Mouse (Mus musculus): ENCODE measurements around the gene Podxl.
"Not testable (repeated sequence)": the region's sequence is repeated elsewhere in the genome, so short reads cannot be mapped to it uniquely, and the experiment has no call there.

The Podxl gene

DNA sequence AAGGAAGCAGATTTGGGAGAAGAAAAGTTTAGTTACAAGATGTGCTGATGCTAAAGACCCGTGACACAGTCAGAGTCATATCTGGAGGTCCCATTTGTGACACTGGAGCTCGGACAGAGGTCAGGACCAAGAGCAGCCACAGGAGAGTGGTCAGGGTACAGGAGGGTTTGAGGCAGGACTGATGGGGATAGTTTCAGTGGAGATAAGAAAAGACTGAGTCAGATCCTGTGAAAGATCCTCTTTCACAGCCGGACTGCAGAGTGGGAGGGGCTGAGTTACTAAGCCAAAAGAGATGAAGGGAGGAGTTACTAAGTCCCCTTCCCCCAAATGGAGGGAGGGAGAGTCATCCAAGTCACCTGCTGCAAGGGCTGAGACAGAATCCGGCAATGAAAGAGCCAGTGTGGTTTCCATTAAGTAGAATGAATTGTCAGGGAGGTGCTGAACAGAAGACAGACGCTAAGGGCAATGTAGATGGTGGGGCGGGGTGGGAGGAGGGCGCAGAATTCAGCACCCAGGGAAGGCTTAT, 4.4 kb upstream of the Podxl start:
- no peak for DNase-seq (ENCODE audit: extremely low read depth, low read depth, low spot score)

DNA sequence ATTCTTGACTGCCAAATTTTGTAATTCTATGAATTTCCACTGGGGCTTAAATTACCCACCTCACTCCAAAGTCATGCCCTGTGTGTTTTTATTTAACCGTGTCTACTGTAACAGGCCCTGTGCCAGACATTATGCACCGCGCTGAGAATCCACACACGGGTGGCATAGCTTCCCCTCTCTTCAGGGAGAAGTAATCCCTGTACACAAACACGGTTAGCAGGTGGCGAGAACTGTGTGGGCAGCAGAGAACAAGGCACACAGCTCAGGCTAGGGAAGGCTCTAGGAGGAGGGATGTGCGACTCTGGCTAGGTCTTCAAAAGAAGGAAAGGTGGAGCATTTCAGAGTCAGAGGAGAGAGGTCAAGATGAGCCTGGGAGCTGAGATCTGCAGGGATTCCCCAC, 3.4 kb upstream of the Podxl start:
- DNase-seq (ENCODE audit: extremely low read depth, low read depth, low spot score), result no peak

DNA sequence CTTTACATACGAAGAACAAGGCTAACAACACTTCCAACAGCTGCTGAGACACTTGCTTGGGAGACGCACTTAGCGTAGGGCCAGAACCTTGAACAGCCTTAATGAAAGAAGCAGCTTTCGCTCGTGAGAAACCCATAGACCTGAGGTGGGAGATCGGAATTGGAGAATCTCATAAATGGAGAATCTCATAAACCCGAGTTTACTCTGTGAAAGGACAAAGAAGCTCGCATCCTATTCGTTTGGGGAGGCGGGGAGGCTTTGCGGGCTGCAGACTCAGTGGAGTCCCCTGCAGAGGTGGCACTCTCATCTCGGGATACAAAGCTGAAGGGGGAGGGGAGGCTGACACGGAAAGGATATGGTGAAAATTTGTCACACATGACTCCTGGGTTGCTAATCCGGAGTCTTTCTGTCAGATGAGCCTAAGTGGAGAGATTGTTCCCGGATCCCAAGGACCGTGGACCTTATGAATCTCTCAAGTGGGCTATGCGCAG, 1.2 kb upstream of the Podxl start:
- DNase-seq (ENCODE audit: extremely low read depth, low read depth, low spot score), result no peak

DNA sequence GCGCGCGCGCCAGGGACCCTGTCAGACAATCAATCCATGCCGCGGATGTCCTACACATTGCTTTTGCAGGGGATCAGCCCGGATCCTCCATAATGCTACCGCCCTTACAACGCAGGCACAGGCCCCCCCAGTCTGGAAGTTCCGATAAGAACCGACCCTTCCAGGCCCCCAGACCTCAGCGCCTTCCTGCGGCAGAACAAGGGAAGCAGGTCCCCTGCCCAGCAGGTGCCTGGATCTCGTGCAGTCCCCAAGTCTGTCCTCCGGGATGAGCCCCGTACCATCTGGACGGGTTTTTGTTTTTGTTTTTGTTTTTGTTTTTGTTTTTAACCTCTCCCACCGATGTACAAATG, 376 bp upstream of the Podxl start:
- no peak for DNase-seq (ENCODE audit: extremely low read depth, low read depth, low spot score)

DNA sequence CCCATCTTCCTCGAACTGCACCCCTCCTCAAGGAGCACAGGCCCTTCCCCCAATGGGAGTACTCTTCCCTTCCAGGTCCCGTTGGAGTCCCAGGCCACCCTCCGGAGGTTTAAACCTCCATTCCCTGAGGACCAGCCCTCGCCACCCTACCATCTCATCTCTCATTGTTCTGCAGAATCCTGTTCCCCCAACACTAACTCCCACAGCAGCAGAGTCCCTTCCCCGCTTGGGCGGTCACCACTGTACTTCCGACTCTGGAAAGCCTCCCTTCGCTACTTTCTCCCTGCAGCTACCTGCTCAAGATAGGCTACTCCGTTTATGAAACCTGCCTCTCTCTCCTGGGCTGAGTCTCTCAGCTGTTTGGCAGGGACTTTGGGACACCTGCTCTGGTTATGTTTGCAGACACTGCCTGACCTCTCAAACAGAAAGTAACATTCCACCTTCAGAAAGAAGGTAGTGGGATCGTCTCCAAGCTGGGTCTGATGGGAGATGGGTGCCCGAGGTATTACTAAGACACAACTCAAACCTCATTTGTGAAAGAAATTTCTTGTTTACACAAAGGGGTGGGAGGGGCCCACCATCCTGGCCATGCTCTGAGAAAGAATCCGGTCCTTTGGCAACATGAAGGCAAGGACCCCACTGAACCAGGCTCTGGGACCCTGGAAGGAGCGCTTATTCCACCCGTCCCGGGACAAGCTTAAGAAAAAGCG, 1.3 kb downstream of the Podxl start:
- no peak for DNase-seq (ENCODE audit: extremely low read depth, low read depth, low spot score)

DNA sequence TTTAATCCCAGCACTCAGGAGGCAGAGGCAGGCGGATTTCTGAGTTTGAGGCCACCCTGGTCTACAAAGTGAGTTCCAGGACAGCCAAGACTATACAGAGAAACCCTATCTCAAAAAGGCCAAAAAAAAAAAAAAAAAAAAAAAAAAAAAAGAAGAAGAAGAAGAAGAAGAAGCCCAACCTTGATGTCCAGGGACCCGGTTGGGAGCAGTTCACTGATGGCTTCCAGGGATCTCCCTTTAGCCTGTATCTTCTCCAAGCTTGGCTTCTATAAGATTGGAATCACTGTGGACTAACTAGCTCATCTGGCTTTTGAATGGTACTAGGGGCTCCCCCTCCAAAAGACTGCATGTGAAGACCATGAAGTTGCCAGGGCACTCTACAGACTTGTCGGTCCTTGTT, 1.8 kb downstream of the Podxl start:
- not testable (repeated sequence) for DNase-seq (ENCODE audit: extremely low read depth, low read depth, low spot score)

DNA sequence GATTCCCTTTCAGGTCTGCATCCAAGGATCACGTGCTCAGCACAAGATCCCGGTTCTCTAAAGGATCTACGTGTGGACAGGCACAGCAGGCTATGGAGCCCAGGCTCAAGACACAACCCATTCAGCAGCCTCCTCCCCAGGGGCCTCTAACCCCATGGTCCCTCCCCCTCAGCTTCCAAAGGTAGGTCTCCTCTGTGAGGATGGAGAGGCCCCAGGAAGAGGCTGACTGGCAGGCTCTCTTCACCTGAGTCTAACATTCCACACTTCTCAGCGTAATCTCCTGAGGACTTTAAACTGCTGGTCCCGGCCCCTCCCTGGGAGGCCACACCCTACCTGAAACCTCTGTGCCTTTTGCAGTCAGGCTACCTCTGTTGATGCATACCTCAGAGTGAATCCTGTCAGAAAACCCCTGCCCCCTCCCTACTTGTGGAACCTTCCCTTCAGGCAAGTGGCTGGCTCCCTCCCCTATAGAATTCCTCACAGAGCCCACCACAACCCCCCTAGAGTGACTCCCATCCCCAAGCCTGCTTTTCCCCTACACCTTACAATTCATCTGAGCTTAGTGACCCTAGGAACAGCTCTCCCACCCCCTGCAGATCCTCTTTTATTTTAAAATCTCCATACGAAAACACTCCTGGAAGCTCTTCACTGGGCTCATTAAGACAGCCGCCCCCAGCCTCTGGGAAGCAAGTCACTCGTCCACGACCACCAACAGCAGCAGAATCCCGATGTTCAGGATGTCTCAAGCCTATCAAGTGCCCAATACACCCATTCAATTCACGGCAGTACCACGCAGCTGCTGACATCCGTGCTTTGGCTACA, 3.4 kb downstream of the Podxl start:
- no peak for DNase-seq (ENCODE audit: extremely low read depth, low read depth, low spot score)

DNA sequence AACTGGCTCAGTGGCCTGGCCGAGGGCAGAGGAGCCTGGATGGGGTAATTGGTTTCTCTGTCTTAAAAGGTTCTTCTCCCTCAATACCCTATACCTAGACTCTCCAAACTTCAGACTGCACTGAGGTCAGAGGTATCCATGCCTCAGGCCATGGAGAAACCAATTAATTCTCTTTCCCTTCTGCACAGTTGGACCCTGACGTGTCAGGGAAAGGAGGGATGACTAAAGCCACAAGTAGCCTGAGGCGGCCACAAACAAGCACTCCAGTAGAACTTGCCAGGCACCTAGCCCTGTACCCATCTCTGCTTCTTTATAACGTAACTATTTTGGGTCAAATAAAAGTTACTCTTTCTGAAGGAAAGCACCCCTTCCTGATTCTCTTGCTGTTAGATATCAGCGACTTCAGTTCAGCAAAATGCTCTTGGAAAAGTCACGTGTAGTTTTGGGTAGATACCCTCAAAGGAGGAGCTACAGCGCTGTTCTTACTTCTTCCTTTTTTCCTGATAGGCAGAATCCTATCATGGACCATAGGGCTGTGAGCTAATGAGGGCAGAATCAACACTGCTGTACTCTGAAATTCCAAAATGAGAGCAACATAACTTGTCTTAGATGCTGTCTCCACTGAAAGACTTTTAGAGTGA, 7.2 kb downstream of the Podxl start:
- DNase-seq (ENCODE audit: extremely low read depth, low read depth, low spot score), result no peak

DNA sequence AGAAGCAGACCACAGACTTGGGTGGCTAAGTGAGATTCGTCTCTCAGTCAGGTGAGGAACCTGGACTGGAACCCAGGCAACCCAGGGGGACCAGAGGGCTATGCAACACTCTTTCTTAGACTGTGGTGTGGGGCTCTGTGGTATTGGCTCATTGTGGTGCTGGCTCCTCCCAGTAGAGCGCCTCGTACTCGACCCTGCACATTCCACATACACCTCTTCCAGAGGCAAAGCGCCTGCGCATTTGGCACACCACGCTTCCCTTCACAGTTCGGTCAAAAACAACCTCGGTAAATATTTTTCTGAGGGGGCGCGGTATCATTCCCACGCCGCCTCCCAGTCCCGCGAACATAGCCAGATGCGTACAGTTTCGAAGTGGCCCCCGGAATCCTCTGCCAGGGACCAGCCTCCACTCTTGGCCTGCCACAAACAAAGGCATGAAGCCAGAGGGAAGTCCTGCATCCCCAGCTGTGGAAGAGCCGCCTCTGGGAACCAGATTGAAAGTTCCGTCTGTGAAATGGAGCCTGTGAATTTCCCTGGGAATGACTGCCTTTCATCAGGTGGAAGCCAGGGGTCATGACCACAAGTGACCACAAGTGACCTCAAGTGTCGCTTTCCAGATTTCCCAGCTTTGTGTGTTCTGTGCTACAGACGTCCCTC, 12.8 kb downstream of the Podxl start:
- no peak for DNase-seq (ENCODE audit: extremely low read depth, low read depth, low spot score)

DNA sequence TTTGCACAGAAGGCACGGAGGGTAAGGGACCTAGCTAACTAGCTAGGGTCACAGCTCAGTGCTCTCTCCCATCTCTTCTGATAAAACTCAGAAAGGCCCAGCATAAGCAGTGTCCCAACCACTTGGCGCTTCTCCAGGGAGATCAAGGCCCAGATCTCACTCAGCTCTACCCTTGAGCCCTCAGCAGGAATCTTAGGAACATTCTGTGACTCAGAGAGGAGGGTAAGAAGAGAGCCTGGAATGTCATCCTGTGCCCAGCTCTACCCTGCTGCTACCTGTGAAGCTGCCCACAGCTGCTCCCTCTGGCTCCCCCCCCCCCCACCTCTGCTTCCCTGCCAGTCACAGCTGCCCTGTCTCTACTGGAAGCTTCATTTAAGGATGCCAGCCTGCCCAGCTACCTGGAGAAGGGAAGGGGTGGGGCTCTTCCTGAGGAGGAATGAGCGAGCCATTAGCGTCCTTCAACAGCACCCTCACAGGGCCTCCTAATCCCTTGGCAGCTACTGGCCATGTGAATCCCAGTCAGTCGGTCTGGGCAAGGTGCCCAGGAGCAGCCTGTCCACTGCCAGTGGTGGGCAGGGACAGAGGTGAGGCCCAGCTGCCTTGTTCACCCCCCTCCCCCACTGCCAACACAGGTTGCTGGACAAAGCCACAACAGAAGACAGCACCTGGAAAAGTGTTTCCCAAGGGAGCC, 14.3 kb downstream of the Podxl start:
- no peak for DNase-seq (ENCODE audit: extremely low read depth, low read depth, low spot score)

DNA sequence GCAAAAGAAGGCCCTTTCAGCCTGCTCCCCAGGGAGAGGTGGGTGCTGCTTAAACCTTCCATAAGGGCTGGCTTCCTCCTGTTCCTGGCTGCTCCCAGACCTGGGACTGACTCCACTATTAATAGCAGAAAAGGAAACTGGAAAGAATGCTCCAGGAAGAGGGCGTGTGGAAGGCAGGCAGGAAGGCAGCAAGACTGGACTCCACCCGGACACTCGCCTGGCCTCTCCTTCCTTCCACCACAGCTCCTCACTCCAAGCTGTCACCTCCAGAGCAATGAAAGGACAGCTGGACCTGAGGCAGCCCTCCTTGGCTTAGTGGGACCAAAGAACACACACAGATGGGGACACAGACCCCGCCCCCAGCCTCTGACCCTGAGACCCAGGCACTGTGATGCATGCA, 19.5 kb downstream of the Podxl start:
- DNase-seq (ENCODE audit: extremely low read depth, low read depth, low spot score), result no peak

DNA sequence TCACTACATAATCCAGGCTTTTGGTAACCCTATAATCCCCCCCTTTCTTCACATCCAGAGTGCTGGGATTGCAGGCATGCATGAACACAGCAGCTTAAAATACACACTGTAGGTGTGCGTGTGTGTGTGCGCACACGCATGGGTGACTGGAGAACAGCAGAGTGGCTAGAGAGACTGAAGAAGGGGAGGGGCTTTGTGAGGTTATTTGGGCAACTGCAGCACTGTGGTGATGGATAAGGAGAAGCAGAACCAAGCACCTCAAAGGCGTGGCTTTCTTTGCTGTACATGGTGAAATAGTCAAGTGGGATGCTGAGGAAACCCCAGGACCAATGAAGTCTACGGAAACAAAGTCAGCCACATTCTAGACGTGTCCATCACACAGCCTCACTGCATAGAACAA, 23.8 kb downstream of the Podxl start:
- no peak for DNase-seq (ENCODE audit: extremely low read depth, low read depth, low spot score)

DNA sequence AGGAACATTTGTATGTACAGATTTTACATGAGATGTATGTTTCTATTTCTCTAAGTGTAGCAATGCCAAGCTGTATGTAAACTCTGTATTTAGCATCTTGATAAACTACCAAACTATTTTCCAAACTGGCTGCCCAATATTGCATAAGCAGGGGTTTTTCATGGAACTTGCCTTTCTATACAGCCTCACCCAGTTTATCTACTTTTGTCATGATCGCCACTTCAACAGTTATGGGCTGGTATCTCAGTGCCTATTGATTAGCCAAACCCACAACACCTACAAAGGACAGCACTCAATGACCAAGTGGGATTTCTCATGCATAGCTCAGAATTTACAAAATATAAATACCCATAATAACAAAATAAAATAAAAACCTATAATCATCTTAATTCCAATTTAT, 25.7 kb downstream of the Podxl start:
- no peak for DNase-seq (ENCODE audit: extremely low read depth, low read depth, low spot score)

DNA sequence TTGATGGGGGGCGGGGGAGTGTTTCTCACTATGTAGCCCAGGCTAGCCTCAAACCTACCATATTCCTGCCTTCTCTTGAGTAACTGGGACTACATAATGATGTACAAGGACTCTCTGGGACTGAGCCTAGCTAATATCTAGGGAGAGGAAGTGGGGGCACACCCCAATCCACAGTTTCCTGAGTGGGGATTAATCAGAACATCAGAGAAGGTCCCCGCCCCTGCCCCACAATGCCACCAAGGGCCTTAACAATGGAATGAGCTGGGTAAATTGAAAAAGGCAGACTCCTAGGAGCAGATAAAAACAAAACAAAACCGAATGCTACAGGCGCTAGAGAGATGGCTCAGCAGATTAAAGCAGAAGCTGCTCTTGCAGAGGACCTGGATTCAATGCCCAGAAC, 26.6 kb downstream of the Podxl start:
- DNase-seq (ENCODE audit: extremely low read depth, low read depth, low spot score), result no peak

DNA sequence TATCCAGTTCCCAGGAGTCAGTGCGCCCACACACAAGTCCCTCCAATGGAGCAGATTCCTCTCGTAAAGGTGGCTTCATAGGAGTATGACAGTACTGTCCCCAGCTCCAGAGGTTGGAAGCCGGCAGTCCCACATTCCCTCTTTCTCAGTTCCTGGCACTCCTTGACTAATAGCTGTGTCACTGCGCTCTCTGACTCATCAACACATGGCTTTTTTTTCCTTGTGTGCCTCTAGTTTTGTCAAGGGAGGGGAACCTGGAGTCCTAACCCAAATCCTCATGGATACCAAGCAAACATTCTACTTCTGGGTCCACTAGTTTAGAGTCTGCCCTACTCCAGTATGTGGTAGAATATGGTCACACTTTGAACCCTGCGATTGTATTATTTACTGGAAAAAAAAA, 29.1 kb downstream of the Podxl start:
- no peak for DNase-seq (ENCODE audit: extremely low read depth, low read depth, low spot score)

DNA sequence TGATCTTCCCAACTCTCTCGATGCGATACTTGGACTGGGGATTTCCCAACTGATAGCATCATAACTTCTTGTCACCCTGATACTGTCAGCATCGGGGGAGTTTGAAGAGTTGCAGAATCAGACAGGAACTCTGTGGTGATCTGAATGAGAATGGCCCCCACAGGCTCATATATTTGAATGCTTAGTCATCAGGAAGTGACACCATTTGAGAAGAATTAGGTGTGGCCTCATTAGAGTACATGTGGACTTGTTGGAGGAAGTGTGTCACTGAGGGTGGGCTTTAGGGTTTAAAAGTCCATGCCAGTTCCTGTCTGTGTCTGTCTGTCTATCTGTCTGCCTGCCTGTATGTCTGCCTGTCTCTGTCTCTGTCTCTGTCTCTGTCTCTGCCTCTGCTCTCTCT, 31.9 kb downstream of the Podxl start:
- no peak for DNase-seq (ENCODE audit: extremely low read depth, low read depth, low spot score)

DNA sequence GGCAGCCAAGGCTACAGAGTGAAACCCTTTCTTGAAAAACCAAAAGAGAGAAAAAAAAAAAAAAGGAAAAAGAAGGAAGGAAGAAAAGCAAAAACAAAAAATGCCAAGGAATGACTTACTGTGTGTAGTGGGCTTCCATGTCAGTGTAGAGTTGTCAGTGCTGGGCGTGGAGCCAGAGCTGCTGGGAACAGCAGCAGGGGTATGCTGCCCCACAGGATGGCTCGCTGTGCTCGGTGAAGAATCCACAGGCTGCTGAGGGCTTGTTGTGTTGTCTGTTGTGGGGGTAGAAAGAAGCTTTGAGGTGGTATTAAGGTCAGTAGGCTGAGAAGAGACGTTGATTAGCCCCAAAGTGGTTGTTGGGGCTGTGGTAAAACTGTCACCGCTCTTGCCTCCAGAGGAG, 35.4 kb downstream of the Podxl start:
- DNase-seq (ENCODE audit: extremely low read depth, low read depth, low spot score), result no peak

DNA sequence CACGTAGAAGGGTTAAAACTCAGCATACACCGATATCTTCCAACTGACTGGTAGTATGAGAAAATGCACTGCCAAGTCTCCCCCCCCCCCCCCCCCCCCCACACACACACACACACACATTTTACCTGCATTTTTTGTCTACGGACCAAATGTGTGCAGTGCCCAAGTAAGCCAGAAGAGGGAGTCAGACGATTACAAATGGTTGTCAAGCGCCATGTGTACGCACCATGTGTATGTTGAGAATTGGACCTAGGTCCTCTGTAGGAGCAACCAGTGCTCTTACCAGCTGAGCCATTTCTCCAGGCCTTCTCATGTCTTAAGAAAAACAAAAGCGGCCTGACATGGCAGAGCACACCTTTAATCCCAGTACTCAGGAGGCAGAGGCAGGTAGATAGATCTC, 35.9 kb downstream of the Podxl start:
- no peak for DNase-seq (ENCODE audit: extremely low read depth, low read depth, low spot score)

DNA sequence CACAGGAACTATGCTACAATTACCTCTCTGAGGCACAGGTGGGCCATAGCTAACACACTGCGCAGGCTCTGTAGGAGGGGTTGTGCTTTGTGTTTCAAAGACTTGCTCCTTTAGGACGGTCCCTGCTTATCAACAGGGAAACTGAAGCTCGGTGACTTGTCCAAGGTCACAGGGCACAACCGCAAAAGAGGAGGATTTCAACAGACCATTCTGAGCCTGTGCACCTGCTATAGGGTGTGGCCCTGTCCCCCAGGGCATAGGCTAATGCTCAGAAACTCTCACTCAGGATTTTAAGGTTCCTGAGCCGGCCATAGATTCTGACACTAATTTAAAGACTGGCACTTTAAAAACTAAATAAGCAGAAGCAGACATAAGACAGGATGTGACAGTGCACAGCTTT, 36.9 kb downstream of the Podxl start:
- no peak for DNase-seq (ENCODE audit: extremely low read depth, low read depth, low spot score)

DNA sequence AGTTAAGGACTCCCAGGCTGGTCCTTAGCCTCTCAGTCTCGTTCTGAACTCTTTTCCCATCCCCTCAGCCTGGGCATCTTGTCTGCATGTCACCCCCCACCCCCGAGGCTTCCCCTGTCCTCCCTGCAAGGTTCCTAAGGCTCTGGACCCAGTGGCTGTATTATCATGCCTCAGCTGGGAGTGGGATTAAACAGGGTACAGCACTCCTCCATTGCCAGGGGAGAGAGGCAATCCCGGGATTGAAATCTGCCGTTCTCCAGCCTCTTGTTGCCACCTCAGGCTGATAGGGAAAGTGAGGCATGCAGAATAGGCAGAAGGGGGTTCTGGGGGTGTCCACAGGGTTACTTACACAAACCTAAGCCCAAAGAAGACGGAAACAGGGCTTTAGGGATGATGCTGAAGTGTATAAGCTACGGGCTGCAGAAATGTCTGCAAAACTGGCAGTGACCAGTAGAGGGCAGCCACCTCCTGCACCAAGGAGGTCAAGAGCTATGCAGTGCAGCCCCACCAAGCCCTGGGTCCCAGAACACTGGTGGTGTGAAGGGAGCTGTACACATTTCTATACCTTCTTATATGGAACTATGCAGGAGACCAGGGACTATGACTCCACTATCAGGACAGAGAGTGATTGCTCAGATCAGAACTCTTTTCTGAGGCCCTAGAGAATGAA, 38.4 kb downstream of the Podxl start:
- DNase-seq (ENCODE audit: extremely low read depth, low read depth, low spot score), result no peak

Measured in fat pad, adult 2 months (tissue).